Mouse (Mus musculus): ENCODE data around the gene Adamts16. TPM values are rescaled to one million over a fixed set of nuclear protein-coding genes. Genes with fewer than 3 reads are reported as not detected.

Gene Adamts16
- total RNA-seq, 2 experiments from 2014 or later: 5.5 to 5.7 TPM

DNA sequence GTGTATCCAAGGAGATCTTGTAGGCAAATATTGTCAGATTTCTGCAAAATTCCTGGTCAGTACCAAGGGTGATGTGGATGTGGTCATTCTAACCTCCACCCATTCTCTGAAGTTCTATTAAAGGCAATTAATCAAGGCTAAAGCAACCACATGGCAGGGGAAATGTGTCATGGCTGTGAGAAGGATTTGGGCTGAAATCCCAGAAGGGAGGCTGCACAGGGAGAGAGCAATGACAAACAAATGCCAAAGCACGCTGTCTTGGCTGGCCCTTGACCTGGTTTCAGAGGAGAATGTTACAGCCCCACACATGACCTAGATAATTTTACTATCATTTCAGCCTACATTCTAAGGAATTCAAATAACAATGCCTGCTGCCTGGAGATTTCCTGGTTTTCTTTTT is 52.6 kb downstream of the Adamts16 start:
- H3K4me3 ChIP-seq: no peak overlapping the region
- intact Hi-C loops (cut with DNase I): no loop called here

DNA sequence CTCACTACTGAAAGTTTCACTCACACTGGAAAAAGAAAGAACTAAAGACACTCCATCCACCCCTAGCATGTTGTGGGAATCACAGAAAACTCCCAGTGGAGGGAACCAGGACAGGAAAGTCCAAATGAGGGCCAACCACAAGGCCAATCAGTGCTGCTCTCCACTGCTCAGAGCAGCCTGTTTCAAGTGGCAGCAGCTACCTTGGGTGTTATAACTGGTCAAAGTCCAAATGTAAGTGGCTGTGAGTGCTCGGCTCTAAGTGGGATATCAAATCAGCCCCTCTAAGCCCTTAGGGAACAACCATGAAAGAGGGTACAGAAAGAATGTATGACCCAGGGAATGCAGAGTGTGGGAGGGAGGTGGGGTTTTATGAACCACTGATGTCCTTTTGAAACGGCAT is 56.5 kb downstream of the Adamts16 start:
- intact Hi-C loops (cut with DNase I): no loop called here
- no peak overlapping the region for H3K4me3 ChIP-seq
- DNase-seq (ENCODE audit: extremely low spot score in 1 of 2, low spot score in 2 of 2): no peak
- H3K27ac ChIP-seq: no peak overlapping the region
- TF ChIP-seq CTCF (IDR thresholded peaks at IDR 0.05): no peak

More for the DNA sequence above, 52.6 kb downstream of the Adamts16 start:
- TF ChIP-seq CTCF (IDR thresholded peaks at IDR 0.05): no peak
- no peak overlapping the region for H3K27ac ChIP-seq
- DNase-seq (ENCODE audit: extremely low spot score in 1 of 2, low spot score in 2 of 2): no peak

DNA sequence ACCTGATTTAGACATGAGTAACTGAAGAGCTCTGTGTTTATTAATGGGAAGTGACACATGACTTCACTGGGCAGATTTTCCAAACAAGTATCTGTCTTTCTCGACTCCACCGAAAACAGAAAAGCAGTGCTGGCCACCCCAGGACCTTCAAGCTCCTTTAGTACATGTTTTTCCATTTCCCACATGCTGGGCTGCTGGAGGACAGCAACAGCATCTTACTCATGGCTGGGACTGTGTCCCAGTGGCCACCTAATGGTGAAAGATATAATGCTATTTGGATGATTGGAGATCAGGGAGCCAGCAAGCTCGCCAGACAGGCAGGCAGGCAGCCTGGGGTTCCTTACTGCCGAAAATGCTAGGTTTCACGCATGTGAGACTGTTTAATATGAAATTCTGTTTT is 57.5 kb downstream of the Adamts16 start:
- Histone ChIP-seq H3K4me3 (no peak overlapping the region), H3K27ac (no peak overlapping the region)
- DNase-seq (ENCODE audit: extremely low spot score in 1 of 2, low spot score in 2 of 2): no peak
- intact Hi-C loops (cut with DNase I): no loop called here
- peak; percentile 27; the same call in 1 of the 2 replicates for TF ChIP-seq CTCF (IDR thresholded peaks at IDR 0.05)

DNA sequence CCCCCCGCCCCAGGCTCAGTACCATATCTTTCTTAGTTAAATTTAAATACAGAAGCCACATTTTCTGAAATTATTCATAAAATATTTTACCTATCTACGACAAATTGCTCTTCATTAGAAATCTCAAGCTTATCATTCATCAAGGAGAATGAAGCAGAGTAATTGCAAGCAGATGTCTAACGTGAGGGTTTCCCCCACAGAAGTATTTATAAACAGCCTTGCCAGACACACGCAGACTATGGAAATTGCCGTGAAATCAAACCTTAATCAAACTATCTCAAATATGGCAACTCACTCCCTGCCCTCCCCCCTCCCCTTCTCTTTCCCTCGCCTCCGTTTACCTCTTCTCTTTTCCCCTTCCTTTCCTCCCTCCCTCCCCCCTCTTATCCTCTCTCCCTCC is 61.8 kb downstream of the Adamts16 start:
- DNase-seq (ENCODE audit: extremely low spot score in 1 of 2, low spot score in 2 of 2): no peak
- H3K27ac ChIP-seq: no peak overlapping the region
- no peak overlapping the region for H3K4me3 ChIP-seq
- intact Hi-C loops (cut with DNase I): no loop called here
- TF ChIP-seq CTCF (IDR thresholded peaks at IDR 0.05): no peak

DNA sequence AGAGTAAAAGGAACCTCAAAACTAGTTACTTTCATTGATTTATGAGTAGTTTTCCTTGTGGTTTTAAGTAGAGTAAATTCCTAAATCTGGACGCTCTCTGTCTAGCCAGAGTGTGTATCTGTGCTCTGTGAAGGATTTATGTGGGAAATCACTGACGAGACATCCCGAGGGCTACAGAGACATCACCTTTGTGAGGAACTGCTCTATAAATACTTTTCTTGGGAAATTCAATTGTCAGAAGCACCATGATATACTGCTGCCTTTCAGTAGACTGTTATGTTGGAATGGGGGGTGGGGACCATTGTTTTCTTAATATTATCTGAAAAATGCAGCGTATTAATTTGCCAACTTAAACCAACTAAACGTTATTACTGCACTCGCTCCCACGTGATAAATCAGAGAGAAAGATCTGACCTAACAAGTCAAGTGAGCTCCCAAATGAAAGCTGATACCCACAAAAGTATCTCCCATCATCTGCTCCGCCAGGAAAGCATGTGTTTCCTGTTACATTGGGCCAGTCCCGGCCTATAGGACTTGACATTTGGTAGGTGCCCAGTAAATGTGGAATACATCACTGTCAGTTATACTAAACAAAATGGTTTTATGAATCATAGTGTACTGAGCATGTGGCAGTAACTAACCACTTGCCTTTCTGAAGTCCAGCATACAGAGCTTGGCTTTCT is 62.6 kb downstream of the Adamts16 start:
- no peak overlapping the region for H3K4me3 ChIP-seq
- no peak for TF ChIP-seq CTCF (IDR thresholded peaks at IDR 0.05)
- DNase-seq (ENCODE audit: extremely low spot score in 1 of 2, low spot score in 2 of 2): no peak
- no peak overlapping the region for H3K27ac ChIP-seq
- intact Hi-C loops (cut with DNase I): no loop called here

DNA sequence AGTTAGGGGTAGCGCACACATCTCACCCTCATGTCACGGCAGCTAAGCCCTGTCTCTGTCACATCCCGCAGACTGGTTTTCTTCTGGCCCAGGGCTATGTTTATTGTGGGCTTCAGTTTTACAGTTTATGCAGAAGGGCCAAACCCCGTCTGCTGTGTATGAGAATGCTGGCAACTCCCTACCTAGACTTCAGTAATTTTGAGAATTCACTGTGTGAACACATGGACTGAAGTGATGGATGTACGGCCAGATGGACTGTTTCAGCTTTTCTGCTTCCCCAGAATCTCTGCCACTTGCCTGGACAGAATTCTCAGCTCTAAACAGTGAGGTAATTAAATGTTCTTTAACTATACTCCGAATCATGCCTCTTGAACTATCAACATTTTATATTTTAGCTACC is 70.5 kb downstream of the Adamts16 start:
- Histone ChIP-seq H3K4me3 (no peak overlapping the region), H3K27ac (no peak overlapping the region)
- DNase-seq (ENCODE audit: extremely low spot score in 1 of 2, low spot score in 2 of 2): no peak
- no peak for TF ChIP-seq CTCF (IDR thresholded peaks at IDR 0.05)
- intact Hi-C loops (cut with DNase I): no loop called here

DNA sequence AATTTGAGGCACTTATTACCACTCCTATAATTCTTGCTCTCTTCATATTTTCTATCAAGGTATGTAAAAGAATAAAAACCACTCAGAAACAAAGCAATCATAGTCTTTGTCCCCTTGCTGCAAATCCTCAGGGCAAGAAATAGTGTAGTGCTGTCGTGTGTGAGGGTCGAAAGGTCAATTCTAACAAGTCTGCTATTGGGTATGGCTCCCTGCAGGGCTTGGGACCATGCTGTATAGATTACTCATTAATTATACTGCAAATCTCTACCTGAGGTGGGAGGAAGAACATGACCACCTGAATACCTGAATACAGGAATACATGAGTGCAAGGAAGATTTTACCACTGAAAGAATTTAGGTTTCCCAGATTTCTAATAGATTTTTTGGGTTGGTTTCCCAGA is 72.5 kb downstream of the Adamts16 start:
- intact Hi-C loops (cut with DNase I): loop anchor here (5.0 to 10.0 kb wide), 2 partner anchors 73 to 236 kb away; partner anchors contain the start of gene Adamts16
- TF ChIP-seq CTCF (IDR thresholded peaks at IDR 0.05): no peak
- Histone ChIP-seq H3K4me3 (no peak overlapping the region), H3K27ac (no peak overlapping the region)
- DNase-seq (ENCODE audit: extremely low spot score in 1 of 2, low spot score in 2 of 2): no peak

DNA sequence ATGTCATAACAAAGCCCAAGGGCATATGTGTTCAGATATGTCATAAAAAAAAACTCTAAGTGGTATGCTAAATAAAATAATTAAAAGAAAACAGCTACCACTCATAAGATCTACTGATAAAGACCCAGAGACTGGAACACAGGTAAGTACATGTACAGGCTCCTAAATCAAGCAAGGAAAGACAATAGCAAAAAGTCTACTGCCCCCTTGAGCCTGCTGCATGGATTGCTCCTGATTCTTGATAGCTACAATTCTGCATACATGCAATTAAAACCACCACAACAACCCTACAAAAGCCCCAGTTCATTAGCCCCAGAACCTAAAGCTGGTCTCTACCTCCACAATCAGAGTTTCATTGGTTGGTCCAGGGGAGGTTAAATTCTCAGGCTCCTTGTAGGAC is 74.1 kb downstream of the Adamts16 start:
- Histone ChIP-seq H3K4me3 (no peak overlapping the region), H3K27ac (no peak overlapping the region)
- intact Hi-C loops (cut with DNase I): loop anchor here (1.0 to 10.0 kb wide), 3 partner anchors 75 to 237 kb away; partner anchors contain the start of gene Adamts16
- peak; percentile 72 for TF ChIP-seq CTCF (IDR thresholded peaks at IDR 0.05)
- DNase-seq (ENCODE audit: extremely low spot score in 1 of 2, low spot score in 2 of 2): peak; percentile 15 to 27

DNA sequence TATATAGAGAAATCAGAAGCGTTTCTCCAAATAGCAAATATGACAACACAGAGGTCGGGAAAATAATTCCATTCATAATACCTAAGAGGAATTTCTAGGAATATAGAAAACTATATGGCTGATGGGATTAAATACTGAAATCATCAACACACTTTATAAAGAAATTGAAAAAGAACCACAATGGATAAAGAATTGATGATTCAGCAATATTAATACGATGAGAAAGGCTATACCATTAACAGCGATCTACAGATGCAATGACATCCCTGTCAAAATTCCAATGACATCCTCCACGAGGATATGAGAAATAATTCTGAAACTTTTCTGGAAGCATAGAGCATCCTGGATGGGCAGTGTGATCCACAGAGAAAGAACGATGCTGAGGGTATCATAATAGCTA is 76.9 kb downstream of the Adamts16 start:
- no peak overlapping the region for H3K4me3 ChIP-seq
- no peak for DNase-seq (ENCODE audit: extremely low spot score in 1 of 2, low spot score in 2 of 2)
- TF ChIP-seq CTCF (IDR thresholded peaks at IDR 0.05): no peak
- H3K27ac ChIP-seq: no peak overlapping the region
- intact Hi-C loops (cut with DNase I): loop anchor here (5.0 to 10.0 kb wide), 2 partner anchors 78 to 240 kb away; partner anchors contain the start of gene Adamts16

DNA sequence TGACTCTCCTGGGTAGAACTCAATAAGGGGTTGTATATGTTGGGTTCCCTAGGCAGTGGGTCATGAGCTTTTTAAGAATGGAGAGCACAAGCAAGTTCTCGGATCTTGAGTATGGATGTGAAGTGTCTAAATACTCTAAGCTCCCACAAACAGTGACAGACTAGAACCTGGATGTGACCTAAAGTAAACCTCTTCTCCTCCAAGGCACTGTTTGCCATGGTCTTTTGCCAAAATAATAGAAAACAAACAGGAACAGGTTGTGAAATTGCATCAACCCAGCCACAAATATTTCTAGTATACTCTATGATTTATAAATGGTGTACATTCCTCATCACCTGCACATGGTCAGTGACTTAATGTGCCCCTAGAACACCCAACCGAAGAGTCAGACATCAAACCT is 79.0 kb downstream of the Adamts16 start:
- Histone ChIP-seq H3K4me3 (no peak overlapping the region), H3K27ac (no peak overlapping the region)
- intact Hi-C loops (cut with DNase I): loop anchor here (10.0 kb wide), 1 partner anchor 242 kb away; no protein-coding TSS in a partner anchor
- no peak for TF ChIP-seq CTCF (IDR thresholded peaks at IDR 0.05)
- DNase-seq (ENCODE audit: extremely low spot score in 1 of 2, low spot score in 2 of 2): no peak

DNA sequence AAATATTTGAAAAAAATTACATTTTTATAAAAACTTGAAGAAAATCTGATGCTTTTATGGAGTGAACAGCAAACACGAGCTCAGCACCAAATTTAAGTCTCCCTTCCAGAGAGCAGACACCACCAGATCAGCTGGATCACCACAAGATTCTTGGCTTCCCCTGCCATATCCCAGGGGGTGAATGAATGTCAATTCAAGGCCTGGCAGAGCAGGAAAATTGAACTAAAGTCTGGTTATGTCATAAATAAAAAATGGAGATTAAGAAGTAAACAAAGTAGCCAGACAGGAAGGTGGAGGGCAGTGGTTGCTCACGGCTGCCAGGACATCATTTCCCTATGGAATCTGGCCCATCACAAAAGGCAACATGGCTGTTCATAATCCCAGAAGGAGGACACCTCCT is 80.3 kb downstream of the Adamts16 start:
- TF ChIP-seq CTCF (IDR thresholded peaks at IDR 0.05): no peak
- Histone ChIP-seq H3K4me3 (no peak overlapping the region), H3K27ac (no peak overlapping the region)
- no peak for DNase-seq (ENCODE audit: extremely low spot score in 1 of 2, low spot score in 2 of 2)
- intact Hi-C loops (cut with DNase I): loop anchor here (10.0 kb wide), 1 partner anchor 243 kb away; no protein-coding TSS in a partner anchor

DNA sequence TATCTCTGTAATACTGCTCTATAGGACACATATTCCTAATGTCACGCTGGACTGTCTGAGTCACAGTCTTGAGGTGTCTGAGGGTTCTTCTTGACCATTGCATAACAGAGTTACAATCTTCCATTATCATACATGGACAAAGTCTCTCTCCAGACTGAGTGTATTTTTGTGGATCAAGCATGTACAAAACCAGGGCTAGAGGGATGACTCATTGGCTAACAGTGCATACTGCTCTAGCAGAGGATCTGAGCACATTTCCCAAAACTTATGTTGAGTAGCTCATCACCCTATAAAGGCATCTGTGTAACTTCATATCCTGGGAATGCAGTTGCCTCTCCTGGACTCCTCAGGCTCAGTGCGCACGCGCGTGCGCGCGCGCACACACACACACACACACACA is 81.4 kb downstream of the Adamts16 start:
- no peak overlapping the region for H3K27ac ChIP-seq
- no peak for TF ChIP-seq CTCF (IDR thresholded peaks at IDR 0.05)
- no peak for DNase-seq (ENCODE audit: extremely low spot score in 1 of 2, low spot score in 2 of 2)
- intact Hi-C loops (cut with DNase I): loop anchor here (10.0 kb wide), 1 partner anchor 245 kb away; no protein-coding TSS in a partner anchor
- H3K4me3 ChIP-seq: no peak overlapping the region

Measured in left cerebral cortex, adult 2 months (tissue).